12 mouse cellular contexts compared by ENCODE assay signal in the genomic region with DNA sequence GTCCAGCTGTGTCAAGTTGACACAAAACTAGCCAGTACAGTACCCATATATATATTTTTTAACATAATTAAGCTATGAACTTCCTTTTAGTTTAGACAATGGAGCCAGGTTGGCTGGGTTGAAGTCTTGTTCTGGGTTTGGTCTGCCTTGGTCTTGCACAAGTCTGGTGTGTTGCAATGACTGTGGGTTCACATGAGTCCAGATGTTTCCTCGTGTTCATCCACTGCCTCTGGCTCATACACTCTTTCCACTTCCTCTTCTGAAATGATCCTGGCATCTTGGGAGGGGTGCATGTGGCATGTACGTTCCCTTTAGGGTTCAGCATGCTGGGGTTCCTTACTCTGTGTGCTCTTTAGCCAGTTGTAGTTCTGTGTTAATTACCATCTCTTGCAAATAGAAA. TPM values are rescaled to one million over a fixed set of nuclear protein-coding genes. Genes with fewer than 3 reads are reported as not detected.
DNase-seq lines count a peak whose midpoint lies in the region; ATAC-seq lines count a peak whose summit lies in the region.
"Had no signal": no experiment of that assay in that cellular context is flagged by ENCODE, and none has a peak within 500 bp of the region (broad histone marks: within the 10 kb centered on the region; RNA-seq: fewer than 3 reads in every experiment).

No protein-coding gene starts in this region.

- 76% methylated on average over 2 of the region's 2 CpGs for WGBS in midbrain, embryonic 11.5 days

- H3K4me2 ChIP-seq in midbrain, embryonic 11.5 days: no peak overlapping the region
- H3K4me2 ChIP-seq: embryonic facial prominence, embryonic 15.5 days; heart, embryonic 13.5 days had no signal

- no peaks in the 10 kb centered on the region for H3K9me3 ChIP-seq in midbrain, embryonic 11.5 days (ENCODE audit: control insufficient read depth, low read length)
- H3K9me3 ChIP-seq: embryonic facial prominence, embryonic 15.5 days; heart, embryonic 13.5 days had no signal

- H3K4me3 ChIP-seq in midbrain, embryonic 11.5 days (ENCODE audit: low read depth, low read length): no peak overlapping the region
- H3K4me3 ChIP-seq: embryonic facial prominence, embryonic 15.5 days; heart, embryonic 13.5 days had no signal

- H3K4me1 ChIP-seq in midbrain, embryonic 11.5 days (ENCODE audit: control insufficient read depth, insufficient read depth, low read length): no peaks in the 10 kb centered on the region
- H3K4me1 ChIP-seq: embryonic facial prominence, embryonic 15.5 days had no signal

- DNase-seq in gastrocnemius, adult 18-20 months (ENCODE audit: low spot score): peak; percentile 40
- no peak for DNase-seq in gastrocnemius, postnatal 10 days
- DNase-seq in A20 (ENCODE audit: low read depth, low spot score) (peak; percentile 37), MN1 (ENCODE audit: low spot score) (no peak)
- peak; percentile 36 to 41 for DNase-seq in heart, postnatal 10 days
- DNase-seq in lung, postnatal 14 days: peak; percentile 51
- no peak for DNase-seq in midbrain, embryonic 11.5 days (ENCODE audit: low spot score, missing footprints)
- DNase-seq: kidney, postnatal 36 days had no signal

- intact Hi-C loops in heart, postnatal 10 days (cut with DNase I): no loop called here

- no peak overlapping the region for H3K9ac ChIP-seq in midbrain, embryonic 11.5 days (ENCODE audit: low read length)
- H3K9ac ChIP-seq: embryonic facial prominence, embryonic 15.5 days; heart, embryonic 13.5 days had no signal

- no peak overlapping the region for H3K27ac ChIP-seq in midbrain, embryonic 11.5 days (ENCODE audit: low read depth, low read length)
- H3K27ac ChIP-seq: embryonic facial prominence, embryonic 15.5 days; heart, embryonic 13.5 days had no signal

- no peak for ATAC-seq in midbrain, embryonic 11.5 days (ENCODE audit: low FRiP score)
- no peak for ATAC-seq in activated CD4-positive, CD25-positive, alpha-beta regulatory T cell, adult 4 months

- no peaks in the 10 kb centered on the region for H3K36me3 ChIP-seq in midbrain, embryonic 11.5 days (ENCODE audit: control insufficient read depth, insufficient read depth, low read length)
- H3K36me3 ChIP-seq: embryonic facial prominence, embryonic 15.5 days; heart, embryonic 13.5 days had no signal

- no peaks in the 10 kb centered on the region for H3K27me3 ChIP-seq in midbrain, embryonic 11.5 days (ENCODE audit: control insufficient read depth, insufficient read depth, low read length)
- H3K27me3 ChIP-seq: embryonic facial prominence, embryonic 15.5 days; heart, embryonic 13.5 days had no signal

RNA-seq across cellular contexts. Expression of a gene that starts 10.1 kb away (rescaled TPM):
- 10 to 100 TPM; 46.5 to 55.2 TPM for total RNA-seq in gastrocnemius, adult 18-20 months (2021)
- total RNA-seq in gastrocnemius, postnatal 10 days (2021): 10 to 100 TPM; 61.1 to 71.3 TPM
- total RNA-seq in heart, postnatal 10 days (2021): 100 to 1,000 TPM; 178 to 179 TPM
- polyA plus RNA-seq in midbrain, embryonic 11.5 days (2014; fragmentation: Nextera tagmentation; extraction: Ambion mirVana): 25.0 and 26.1 TPM in 2 replicates
- 10 to 100 TPM; 32.0 to 44.4 TPM for polyA plus RNA-seq in activated CD4-positive, CD25-positive, alpha-beta regulatory T cell, adult 4 months (2017; shearing (Covaris generic))

RNA-seq across cellular contexts. Expression of a gene that starts 29.6 kb away (rescaled TPM):
- total RNA-seq in gastrocnemius, adult 18-20 months (2021): 1 to 10 TPM; 4.1 to 4.2 TPM
- total RNA-seq in gastrocnemius, postnatal 10 days (2021): 1 to 10 TPM; 3.7 to 5.6 TPM
- 10 to 100 TPM; 40.6 to 45.1 TPM for total RNA-seq in heart, postnatal 10 days (2021)
- polyA plus RNA-seq in midbrain, embryonic 11.5 days (2014; fragmentation: Nextera tagmentation; extraction: Ambion mirVana): 145 and 152 TPM in 2 replicates
- polyA plus RNA-seq in activated CD4-positive, CD25-positive, alpha-beta regulatory T cell, adult 4 months (2017; shearing (Covaris generic)): 10 to 100 TPM; 47.8 to 61.4 TPM

RNA-seq across cellular contexts. Expression of a gene that starts 40.0 kb away (rescaled TPM):
- 100 to 1,000 TPM; 153 TPM for total RNA-seq in gastrocnemius, adult 18-20 months (2021)
- 10 to 100 TPM; 90.3 to 97.4 TPM for total RNA-seq in gastrocnemius, postnatal 10 days (2021)
- 100 to 1,000 TPM; 282 to 297 TPM for total RNA-seq in heart, postnatal 10 days (2021)
- polyA plus RNA-seq in midbrain, embryonic 11.5 days (2014; fragmentation: Nextera tagmentation; extraction: Ambion mirVana): 53.5 and 58.8 TPM in 2 replicates
- polyA plus RNA-seq in activated CD4-positive, CD25-positive, alpha-beta regulatory T cell, adult 4 months (2017; shearing (Covaris generic)): 10 to 100 TPM; 69.2 to 76.1 TPM

RNA-seq across cellular contexts. Expression of a gene that starts 40.1 kb away (rescaled TPM):
- total RNA-seq in gastrocnemius, adult 18-20 months (2021): 1 to 10 TPM; 7.7 to 8.2 TPM
- total RNA-seq in gastrocnemius, postnatal 10 days (2021): 10 to 100 TPM; 10.8 to 12.4 TPM
- 10 to 100 TPM; 17.8 to 18.0 TPM for total RNA-seq in heart, postnatal 10 days (2021)
- 79.6 and 80.9 TPM in 2 replicates for polyA plus RNA-seq in midbrain, embryonic 11.5 days (2014; fragmentation: Nextera tagmentation; extraction: Ambion mirVana)
- polyA plus RNA-seq in activated CD4-positive, CD25-positive, alpha-beta regulatory T cell, adult 4 months (2017; shearing (Covaris generic)): 10 to 100 TPM; 17.2 to 24.2 TPM

RNA-seq across cellular contexts. Expression of a gene that starts 50.3 kb away (rescaled TPM):
- total RNA-seq in gastrocnemius, adult 18-20 months (2021): not detected
- not detected for total RNA-seq in gastrocnemius, postnatal 10 days (2021)
- total RNA-seq in heart, postnatal 10 days (2021): not detected
- polyA plus RNA-seq in midbrain, embryonic 11.5 days (2014; fragmentation: Nextera tagmentation; extraction: Ambion mirVana): 0.26 TPM in 1 of 2 replicates, not detected in the other
- not detected for polyA plus RNA-seq in activated CD4-positive, CD25-positive, alpha-beta regulatory T cell, adult 4 months (2017; shearing (Covaris generic))
- polyA plus RNA-seq: embryonic facial prominence, embryonic 15.5 days; heart, embryonic 13.5 days; stomach, embryonic 14.5 days had no signal

Comparison
In these comparisons a context has a peak if more than half of its experiments do, and no peak if none do; other contexts are left out.
1. DNase-seq: peak in gastrocnemius, adult 18-20 months (single experiment), A20 (single experiment), heart, postnatal 10 days (2 of 2) and lung, postnatal 14 days (single experiment); none in gastrocnemius, postnatal 10 days (single experiment), midbrain, embryonic 11.5 days (single experiment) and MN1 (single experiment).
2. RNA of a gene that starts 29.6 kb away (total RNA-seq): 40.6 to 45.1 TPM in heart, postnatal 10 days; 3.7 to 5.6 TPM in gastrocnemius, postnatal 10 days and 4.1 to 4.2 TPM in gastrocnemius, adult 18-20 months; every median in the first group is over 4 times any median in the second.